Mouse (Mus musculus) kidney, postnatal 14 days (tissue): ENCODE data around the gene Inpp5a.
"Not testable (repeated sequence)": the region's sequence is repeated elsewhere in the genome, so short reads cannot be mapped to it uniquely, and the experiment has no call there.

ENCODE experiments used
- DNase-seq: peaks from one replicate; pipeline ENCODE4 v3.0.0; 2022; ENCODE audit warnings: mixed read lengths

Gene Inpp5a

DNA sequence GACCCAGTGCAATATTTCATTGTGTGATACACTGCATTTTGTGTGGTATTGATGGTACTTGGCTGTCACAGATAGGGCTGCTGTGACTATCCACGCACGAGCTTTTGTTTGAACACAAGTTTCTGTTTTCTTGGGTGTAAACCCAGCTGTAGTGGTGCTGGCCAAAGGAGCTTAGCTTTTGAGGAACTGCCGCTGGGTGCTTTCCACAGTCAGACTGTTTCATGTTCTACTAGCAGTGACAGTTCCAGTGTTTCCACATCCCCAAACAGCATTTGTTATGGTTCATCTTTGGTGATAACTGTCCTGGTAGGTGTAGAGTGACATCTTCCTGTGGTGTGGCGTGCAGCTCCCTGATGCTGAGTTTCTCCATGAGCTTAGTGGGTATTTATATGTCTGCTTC lies 13.8 kb downstream of the Inpp5a start:
- DNase-seq = no peak

DNA sequence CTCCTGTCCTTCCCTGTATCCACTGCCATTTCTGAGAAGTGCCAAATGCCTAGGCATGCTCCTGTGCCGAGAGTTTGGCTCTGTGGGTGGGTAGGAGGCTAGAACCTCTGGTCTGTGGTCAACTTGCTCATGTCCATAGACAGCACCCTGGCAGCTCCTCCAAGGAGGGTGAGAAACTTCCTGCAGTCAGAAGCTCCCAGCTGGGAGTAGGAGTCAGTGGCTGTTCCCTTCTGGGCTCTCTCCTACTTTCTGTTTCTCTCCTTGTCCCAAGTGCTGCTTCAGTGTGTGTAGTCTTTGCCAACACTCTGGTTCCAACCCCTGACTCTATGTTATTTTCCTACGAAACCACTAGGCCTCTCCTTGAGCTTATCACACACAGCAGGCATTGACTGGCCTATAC lies 17.7 kb downstream of the Inpp5a start:
- DNase-seq = no peak

DNA sequence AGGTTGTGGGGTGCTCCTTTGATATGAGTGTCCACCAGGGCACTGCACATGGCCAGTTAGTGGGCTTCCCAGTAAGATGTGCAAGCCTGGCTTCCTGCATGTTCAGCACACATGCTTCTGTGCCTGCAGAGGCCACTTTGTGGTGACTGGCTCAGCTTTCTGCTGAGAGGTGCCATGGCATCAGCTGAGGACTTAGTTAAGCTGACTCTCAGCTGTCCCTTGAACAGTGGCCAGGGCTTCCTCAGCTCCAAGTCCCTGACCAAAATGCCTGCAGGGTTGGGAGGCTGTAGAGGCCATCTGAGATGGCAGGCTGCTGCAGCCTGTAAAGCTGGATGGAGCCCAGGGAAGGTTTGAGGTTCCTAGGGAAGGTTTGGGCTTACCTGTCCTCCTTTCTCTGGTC lies 19.1 kb downstream of the Inpp5a start:
- DNase-seq = no peak

DNA sequence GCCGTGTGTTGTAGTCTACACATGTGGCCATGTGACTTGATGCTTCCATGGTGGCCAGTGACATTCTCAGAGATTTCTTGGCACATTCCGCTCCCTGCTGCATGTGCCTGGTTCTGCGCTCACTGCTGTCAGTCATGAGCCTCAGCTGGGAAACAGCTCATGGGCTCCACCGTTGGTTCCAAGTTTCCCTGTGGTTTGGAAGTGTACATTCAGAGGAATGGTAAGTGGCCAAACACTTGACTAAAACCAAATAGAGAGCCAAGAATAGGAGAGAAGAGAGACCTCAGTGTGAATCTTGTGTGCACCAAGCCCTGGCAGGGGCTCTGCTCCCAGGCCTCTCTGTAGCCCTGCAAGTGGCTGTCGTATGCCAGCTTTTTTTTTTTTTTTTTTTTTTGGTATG lies 21.0 kb downstream of the Inpp5a start:
- no peak for DNase-seq

DNA sequence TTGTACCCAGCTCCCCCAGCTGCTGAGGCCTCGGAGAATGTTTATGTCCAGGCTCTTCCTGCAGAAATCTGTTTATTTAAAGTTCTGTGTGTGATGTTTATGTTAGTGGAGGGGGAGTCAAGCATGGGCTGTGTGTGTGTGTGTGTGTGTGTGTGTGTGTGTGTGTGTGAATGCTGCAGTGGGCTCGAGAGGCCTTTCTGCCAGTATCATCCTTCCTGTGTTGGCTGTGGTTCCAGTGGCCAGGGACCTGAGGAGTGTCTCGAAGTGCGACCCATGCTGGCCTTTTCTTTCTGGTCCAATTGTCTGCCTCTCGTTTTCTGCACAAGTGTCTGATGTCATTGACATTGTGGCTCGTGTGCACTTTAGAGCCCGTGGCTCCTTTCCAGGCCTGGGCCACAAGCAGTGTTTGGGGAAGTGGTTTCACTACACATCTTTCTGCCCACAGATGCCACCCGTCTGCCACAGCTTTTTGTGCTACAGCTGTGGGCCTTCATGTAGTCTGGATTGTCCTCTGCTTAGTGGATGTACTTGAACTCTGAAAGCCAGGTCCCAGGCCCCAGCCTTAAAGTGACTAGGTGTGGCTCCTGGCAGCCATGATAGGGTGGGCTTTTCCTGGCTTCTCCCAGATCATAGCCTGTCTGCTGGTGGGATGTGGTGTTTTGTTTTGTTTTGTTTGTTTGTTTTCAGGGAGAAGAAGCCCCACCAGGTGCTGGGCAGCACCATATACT lies 23.5 kb downstream of the Inpp5a start:
- DNase-seq = no peak

DNA sequence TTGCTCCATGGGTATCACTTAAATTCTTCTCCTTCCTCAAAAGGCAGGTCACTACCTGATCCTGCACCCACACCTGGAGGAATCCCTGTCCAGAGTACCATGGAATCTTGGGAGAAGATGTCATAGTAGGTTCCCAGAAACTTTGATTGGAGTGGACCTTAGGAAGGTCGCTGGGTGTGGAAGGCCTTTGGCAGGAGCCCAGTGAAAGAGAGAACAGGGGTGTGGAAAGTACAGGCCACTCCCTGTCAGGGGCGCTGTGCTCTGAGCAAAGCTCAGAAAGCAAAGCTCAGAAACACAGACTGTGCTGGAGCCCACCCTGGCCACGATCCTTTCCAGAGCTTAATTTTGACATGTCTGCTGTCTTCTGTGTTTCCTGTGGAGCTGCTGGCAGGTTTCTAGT lies 24.5 kb downstream of the Inpp5a start:
- no peak for DNase-seq

DNA sequence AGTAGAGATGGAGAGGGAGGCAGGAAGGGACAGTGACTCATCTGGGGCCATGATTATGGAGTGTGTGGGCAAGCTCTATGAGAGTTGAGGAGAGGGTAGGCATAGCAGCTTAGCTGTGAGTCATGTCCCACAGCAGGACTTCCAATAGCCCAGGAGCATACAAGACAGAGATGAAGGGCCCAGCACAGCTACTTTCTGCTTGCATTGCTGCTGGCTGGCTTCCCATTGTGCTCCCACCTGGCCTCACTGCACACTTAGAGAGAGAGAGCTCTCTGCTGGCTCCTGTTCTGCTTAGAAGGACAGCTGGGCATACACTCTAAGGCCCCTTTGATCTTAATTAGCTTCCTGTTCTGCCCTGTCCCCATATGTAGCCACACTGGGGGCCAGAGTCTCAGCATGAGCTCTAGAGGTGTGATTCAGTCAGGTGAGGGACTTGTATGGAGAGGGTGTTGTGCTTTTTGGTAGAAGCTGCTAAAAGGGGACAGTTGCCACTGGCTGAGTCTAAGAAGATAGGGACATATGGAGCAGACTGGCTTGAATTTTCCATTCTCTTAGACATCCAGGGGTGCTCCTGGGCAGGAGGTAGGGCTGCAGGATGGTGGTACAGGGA lies 26.8 kb downstream of the Inpp5a start:
- no peak for DNase-seq

DNA sequence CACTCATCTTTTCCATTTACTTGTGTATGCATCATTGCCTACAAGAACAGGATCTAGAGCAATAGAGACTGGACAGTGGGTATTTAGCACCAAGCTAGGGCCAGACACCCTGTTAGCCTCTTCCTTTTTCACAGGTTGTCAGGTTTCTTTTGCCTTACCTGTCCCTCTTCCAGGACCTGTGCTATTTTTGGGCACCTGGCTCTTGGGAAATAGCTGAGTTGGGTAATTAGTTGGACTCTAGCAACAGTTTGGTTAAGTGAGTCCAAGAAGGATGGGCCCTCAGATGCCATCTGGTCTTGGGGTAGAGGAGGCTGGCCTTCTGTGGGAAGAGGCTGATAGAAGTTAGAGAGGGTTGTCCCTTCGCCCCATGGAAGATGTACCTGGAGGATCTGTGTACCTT lies 29.5 kb downstream of the Inpp5a start:
- no peak for DNase-seq

DNA sequence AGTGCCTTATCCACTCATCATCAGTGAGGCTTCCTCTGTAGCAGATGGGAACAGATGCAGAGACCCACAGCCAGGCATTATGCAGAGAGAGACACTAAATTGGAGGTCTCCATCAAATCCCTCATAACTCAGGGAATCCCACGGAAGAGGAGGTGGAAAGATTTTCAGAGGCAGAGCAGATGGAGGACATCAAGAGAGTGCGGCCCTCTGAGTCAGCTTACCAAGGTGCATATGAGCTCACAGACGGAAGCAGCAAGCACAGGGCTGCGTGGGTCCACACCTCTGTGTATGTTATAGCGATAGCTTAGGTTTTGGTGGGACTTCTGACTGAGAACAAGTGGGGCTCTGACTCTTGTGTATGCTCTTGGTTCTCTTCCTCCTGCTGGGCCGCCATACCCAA lies 33.9 kb downstream of the Inpp5a start:
- DNase-seq = no peak

DNA sequence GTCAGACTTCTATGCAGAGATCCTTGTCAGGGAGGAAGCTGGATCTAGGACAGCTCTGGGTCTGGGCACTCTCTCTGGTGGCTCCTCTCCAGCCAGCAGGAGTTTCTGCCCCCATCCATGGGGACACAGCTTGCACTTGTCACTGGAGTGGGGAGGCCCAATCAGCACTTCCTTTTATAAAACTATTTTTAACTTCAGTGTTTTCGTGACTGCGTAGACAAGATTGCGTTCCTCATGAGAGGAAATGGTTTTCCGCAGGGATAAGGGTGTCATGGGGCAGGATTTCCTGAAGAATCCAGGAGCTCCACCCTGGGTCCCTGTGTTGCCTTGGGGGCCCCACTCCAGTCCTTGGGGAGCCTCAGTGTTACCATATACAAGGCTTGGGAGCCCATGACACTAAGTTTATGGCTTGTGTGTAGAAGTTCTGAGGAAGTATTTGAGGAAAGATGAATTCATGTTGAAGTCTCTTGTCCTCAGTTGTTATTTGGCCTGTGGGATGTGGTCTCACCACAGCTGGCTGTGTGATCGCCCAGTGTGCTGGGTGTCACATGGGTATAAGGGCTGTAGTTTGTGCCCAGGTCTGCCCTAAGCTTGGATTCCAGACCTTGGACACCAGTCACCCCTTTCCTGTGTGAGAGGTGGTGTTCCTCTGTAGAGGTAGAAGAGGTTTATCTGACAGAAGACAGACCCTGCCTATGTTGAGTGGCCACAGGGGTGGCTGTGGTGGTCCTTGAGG lies 45.4 kb downstream of the Inpp5a start:
- peak; percentile 81 for DNase-seq

DNA sequence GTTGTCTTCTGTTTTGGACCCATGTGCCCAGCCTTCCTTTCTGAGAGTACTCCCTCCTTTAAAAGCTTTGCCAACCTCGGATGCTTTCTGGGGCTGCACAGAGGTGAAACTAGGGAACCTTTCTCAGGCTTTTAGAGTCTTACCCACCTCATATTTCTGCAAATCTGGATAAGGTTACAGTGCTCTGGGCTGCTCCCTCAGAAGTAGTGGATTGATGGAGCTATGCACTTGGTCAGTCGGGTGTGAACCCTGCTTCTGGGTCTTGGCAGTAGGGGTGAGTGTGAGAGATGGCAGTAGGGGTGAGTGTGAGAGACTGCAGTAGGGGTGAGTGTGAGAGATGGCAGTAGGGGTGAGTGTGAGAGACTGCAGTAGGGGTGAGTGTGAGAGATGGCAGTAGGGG lies 46.0 kb downstream of the Inpp5a start:
- DNase-seq = not testable (repeated sequence)

DNA sequence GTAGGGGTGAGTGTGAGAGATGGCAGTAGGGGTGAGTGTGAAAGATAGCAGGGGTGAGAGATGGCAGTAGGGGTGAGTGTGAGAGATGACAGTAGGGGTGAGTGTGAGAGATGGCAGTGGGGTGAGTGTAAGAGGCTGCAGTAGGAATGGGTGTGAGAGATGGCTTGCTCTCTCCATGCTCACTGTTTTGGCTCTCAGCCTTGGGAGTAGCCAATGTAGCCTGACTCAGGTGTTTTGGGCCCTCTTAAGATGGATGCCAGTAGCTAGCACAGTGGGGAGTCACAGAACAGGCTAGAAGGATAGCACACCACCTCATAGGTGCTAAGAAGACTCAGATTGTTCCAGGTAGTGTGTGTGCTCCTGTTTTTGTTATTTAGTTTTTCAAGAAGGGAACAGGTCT lies 46.8 kb downstream of the Inpp5a start:
- no peak for DNase-seq

DNA sequence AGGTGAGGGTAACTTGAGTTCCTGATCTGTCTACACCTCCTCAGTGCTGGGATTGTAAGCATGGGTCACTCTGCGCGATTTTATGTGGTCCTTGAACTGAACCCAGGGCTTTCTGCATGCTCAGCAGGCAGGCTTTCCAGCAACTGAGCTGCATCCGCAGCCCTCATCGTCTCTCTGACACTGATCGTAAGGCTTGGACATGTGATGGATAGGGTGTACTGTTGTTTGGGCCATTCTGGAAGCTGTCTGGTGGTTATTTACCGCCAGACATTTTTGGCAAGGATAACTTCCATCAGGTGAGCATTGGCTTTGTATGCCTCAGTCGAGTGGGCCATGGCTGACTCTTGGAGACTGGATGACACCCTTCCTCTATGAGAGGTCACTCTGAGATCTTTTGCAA lies 48.0 kb downstream of the Inpp5a start:
- DNase-seq = no peak

DNA sequence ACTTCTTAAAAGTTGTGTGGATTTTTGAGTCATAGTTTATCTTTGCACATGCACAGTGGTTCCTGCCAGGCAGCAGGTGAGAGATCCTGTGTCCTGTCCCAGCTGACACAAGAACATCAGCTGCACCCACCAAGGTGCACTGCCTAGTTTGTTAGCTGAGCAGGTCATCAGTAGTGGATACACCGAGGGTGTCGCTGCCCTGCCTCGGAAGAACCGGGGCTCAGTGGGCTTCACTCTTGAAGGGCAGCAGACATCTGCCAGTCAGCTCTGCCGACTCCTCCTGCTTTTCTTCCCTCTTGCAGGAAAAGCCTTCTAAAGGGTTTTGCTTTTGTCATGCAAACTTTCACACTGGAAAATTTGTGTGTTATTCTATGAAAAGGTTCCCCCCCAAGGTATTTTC lies 48.6 kb downstream of the Inpp5a start:
- no peak for DNase-seq

DNA sequence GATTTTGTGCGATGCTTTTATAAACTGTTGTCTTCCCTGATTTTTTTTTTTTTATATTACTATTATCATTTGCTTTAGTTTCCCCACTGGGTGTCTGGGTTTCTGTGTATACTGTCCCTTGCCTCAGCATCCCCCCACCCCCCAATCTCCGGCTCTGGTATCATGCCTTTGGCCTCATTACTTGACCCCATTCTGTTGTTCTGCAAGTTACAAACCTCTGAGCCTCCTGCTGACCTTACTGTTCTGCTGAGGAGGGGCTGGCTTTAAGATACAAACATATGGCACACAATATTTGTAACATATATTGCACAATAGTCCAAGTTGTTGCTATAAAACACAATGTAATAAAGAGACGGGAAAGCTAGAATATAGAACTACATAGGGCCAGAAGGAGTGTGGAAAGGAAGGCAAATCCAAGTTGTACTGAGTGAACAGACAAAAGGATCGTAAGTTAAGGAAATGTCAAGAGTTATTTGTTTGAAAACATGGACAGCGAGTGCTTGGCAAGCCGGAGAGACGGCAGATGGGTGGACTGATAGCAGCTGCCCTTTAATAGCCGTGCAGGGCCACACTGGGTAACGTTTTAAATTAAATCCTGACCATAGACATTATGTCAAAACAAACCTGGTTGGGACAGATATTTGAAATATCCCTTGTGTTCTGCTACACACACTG lies 49.2 kb downstream of the Inpp5a start:
- peak; percentile 30 for DNase-seq

DNA sequence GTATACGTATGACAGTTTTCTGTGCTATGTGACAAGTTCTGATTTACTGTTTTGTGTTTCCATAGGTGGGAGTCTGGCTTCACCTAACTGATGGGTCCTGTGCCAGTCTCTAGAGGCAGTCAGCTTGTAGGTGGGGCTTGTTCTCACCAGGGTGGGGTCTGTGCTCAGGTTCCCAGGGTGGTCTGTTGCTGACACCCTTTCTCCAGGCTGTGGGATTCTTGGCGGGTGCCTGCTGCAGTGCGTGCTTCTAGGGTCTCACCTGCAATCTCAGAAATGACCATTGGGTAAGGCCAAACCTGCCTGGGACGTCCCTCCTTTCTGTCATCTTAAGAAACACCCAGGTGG lies 49.7 kb downstream of the Inpp5a start:
- no peak for DNase-seq

DNA sequence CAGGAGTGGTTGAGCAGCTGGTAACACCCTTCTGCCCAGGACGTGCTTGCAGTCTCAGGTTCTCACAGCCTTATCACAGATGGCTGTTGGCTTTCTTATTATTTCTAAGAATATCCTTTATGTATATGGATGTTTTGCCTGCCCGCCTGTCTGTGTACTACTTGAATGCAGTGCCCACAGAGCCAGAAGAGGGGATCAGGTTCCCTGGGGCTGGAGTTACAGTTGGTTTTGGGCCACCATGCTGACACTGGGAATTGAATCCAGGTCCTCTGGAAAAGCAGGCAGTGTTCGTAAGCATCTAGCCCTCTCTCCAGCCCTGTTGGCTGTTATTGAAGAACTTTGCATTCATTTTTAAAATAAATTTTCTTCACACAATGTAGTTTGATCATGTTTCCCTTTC lies 50.1 kb downstream of the Inpp5a start:
- DNase-seq = no peak

DNA sequence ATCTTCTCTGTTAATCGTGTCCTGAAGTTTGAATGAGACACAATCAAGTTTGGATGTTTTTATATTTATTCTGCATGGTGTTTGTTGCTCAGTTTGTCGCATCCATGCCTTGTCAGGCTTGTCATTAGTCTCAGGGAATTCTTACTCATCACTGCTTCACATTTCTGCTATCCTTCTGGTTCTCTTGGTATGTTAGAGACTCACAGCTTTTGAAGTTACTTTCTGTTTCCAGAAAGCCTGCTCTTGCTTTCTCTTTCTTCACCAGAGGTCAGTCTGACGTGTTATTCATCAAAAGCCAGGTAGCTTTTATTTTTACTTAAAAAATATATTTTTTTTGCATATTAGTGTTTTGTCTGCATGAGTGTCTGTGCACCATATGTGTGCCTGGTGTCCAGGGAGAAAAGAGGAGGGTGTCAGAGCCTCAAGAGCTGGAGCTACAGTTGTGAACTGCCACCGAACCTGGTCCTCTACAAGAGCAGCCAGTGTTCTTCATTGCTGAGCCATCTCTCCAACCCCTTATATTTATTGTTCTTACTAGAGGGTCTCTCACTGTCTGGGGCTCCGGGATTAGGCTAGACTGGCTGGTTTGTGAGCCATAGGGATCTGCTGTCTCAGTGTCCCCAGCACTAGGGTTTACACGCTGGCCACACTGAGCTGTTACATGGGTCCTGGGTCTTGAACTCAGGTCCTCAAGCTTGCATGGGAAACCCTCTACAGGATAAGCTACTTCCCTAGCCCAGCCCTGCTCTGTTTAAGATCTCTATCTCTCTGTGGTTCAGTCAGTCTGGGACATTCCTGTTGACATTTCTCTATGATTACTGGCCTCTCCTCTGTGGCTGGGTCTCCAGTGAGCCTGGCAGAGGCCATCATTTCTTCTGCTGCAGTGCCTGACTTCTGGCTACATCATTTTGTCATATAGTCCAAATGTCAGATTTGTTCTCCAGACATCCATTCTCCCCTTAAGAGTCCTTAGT lies 51.3 kb downstream of the Inpp5a start:
- DNase-seq = no peak

DNA sequence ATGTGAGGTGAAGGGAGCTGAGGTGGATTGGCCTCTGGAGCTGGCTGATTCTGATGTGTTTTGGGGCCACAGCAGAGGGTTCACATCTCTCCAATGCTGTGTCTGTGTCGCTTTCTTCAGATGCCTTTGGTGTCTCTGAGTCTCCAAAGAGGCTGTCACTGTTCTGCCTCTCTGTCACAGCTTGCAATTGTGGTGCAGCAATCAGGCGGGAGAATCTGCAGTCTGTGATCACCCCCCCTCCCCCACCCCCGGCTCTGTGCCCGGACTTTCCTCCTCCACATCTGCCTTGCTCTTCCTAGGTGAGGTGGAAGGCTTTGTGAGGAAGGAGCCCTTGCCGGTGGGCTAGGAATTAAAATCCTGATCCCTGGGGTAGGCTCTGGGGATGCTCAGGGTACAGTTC lies 52.1 kb downstream of the Inpp5a start:
- DNase-seq = no peak

DNA sequence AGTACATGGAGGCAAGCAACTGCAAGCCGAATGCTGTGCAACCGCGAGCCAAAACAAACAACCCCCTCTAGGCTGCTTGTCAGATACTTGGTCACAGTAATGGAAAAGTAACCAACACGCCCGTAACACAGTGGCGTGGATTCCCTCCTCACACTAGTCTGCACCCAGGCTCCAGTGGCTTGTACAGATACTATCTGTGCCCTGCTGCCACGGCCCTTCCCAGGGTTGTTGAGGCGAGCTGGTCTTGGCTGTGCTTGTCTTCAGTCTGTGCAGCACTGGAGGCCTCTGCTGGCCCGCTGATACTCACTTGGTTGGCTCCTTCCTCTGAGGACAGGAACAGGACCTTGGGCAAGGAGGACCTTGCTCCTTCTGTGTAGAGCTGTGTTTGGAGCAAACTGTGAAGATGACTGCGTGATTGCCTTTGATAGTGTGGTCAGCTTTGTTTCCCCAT lies 52.9 kb downstream of the Inpp5a start:
- peak; percentile 52 for DNase-seq

DNA sequence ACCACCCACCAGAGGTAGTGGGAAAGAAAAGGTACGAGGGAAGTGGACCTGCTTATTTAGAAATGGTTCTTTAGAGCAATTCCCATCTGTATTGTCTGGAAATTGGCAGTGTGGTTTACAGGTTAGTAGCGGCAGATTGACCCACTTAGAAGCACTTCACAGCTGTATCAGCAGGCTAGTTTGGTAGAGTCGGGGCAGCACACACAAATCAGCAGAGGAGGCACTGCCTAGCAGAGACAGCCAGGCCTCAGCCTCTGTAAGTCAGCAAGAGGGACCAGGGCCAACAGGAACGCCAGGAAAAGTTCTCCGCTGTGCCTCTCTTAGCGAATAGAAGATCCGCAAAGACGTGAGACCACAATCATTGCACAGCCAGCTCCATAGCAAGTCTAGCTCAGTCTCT lies 56.7 kb downstream of the Inpp5a start:
- no peak for DNase-seq

DNA sequence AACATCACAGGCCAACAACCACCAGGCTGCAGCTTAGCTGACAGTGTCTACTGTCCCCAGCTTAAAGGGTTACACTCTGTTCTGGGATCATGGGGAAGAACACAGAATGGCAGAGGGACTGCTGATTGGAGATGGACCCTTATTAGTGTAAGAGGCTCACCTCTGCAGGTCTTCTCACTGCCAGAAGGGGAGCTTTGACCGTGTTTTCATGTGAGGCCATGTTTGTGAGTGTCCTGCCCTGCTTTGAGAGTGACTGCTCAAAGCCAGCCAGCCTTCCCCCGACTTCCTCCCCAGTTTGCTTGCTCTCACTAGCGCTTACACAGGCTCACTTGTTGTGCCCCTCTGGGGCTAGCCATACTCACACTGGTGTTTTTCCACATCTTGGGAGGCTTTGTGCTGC lies 58.5 kb downstream of the Inpp5a start:
- no peak for DNase-seq
